Comparison of ENCODE assay signal across 14 mouse cellular contexts in the genomic region with DNA sequence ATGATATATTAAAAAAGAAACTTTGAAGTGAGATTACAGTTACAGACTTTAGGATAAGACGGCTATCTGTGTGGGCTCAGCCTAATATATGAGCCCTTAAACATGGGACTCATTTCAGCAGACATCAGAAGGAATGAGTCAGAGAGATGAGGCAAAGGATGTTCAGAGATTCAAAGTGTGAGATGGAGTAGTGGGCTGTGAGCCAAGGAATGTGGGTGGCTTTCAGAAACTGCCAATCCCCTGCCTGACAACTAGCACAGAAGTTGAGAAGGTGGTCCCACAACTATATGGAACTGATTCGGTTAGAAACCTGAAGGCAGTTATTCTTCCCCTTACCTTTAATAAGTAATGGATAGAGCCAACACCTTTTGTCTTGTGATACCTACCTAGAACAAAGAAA. TPM values are rescaled to one million over a fixed set of nuclear protein-coding genes. Genes with fewer than 3 reads are reported as not detected.
"Had no signal": no experiment of that assay in that cellular context is flagged by ENCODE, and none has a peak within 500 bp of the region (broad histone marks: within the 10 kb centered on the region; RNA-seq: fewer than 3 reads in every experiment).

No protein-coding gene starts in this region.

- H3K4me3 ChIP-seq: limb, embryonic 10.5 days; liver, embryonic 15.5 days; midbrain, embryonic 13.5 days had no signal

- H3K9me3 ChIP-seq: limb, embryonic 10.5 days; liver, embryonic 15.5 days; midbrain, embryonic 13.5 days had no signal

- H3K4me1 ChIP-seq: limb, embryonic 10.5 days; liver, embryonic 15.5 days; midbrain, embryonic 13.5 days had no signal

- H3K27ac ChIP-seq: kidney, postnatal 0 days; limb, embryonic 10.5 days; liver, embryonic 15.5 days; midbrain, embryonic 13.5 days; stomach, postnatal 0 days had no signal

- H3K36me3 ChIP-seq: limb, embryonic 10.5 days; liver, embryonic 15.5 days; midbrain, embryonic 13.5 days had no signal

- H3K4me2 ChIP-seq: liver, embryonic 11.5 days; liver, embryonic 15.5 days; midbrain, embryonic 13.5 days had no signal

- ATAC-seq: lung, postnatal 0 days; midbrain, embryonic 13.5 days had no signal

- H3K9ac ChIP-seq: liver, embryonic 15.5 days; midbrain, embryonic 13.5 days had no signal

- DNase-seq: kidney, adult 11 months; kidney, adult 9 months; kidney, postnatal 36 days; lung, adult 2 months; lung, postnatal 36 days; thymus, adult 18-20 months; thymus, postnatal 14 days had no signal

- H3K27me3 ChIP-seq: liver, embryonic 15.5 days; midbrain, embryonic 13.5 days had no signal

RNA-seq across cellular contexts. Expression of gene Gpr22, which starts 20.9 kb away (rescaled TPM):
- polyA plus RNA-seq: lung, adult 2 months had no signal
